Mouse (Mus musculus) G1E (cell line): Measurements from ENCODE around the gene Trem3.

Experiments
- CTCF ChIP-seq: IDR thresholded peaks from 2 replicates; pipeline ENCODE4 v1.5.1; 2012; ENCODE audit warnings: low read depth, low read length, inconsistent platforms, mixed read lengths
- GATA1 ChIP-seq: IDR thresholded peaks from 2 replicates; pipeline ENCODE4 v1.6.1; 2012; ENCODE audit warnings: borderline replicate concordance, low read length, inconsistent platforms, mixed read lengths

DNA sequence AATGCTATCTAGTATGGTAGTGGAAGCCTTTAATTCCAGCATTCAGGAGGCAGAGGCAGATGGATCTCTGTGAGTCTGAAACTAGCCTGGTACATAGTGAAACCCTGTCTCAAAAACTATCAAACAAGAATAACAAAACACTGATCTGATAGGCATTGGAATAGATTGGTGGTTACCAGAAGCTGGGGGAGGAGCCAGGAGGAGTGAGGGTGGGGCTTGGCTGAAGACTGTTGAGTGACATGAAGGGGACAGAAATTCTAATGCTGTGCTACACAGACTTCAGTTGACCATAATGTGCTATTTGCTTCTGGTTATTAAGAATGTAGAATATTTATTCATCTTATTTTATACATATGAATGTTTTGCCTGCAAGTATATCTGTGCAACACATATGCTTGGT lies 20.7 kb downstream of the Trem3 start:
- TF ChIP-seq CTCF (no peak), GATA1 (no peak)
